8 mouse cellular contexts compared by ENCODE assay signal in genomic region chr9:65580401-65581256, GRCm38 (mm10). TPM values are rescaled to one million over a fixed set of nuclear protein-coding genes. Genes with fewer than 3 reads are reported as not detected.
DNase-seq lines count a peak whose midpoint lies in the region; ATAC-seq and TF ChIP-seq lines count a peak whose summit lies in the region.

No protein-coding gene starts in this region.

- no peaks in the 10 kb centered on the region for H3K27me3 ChIP-seq in embryonic facial prominence, embryonic 11.5 days (ENCODE audit: control insufficient read depth, insufficient read depth, low read length)
- H3K27me3 ChIP-seq in intestine, postnatal 0 days (replicated peaks; ENCODE audit: control insufficient read depth, insufficient read depth, low read length), result no peaks in the 10 kb centered on the region
- no peaks in the 10 kb centered on the region for H3K27me3 ChIP-seq in limb, embryonic 13.5 days
- H3K27me3 ChIP-seq in midbrain, embryonic 15.5 days (replicated peaks), result no peaks in the 10 kb centered on the region

- H3K36me3 ChIP-seq in embryonic facial prominence, embryonic 11.5 days (replicated peaks; ENCODE audit: control insufficient read depth, insufficient read depth, low read depth, low read length), result no peaks in the 10 kb centered on the region
- H3K36me3 ChIP-seq in intestine, postnatal 0 days (ENCODE audit: control insufficient read depth, insufficient read depth), result no peaks in the 10 kb centered on the region
- H3K36me3 ChIP-seq in limb, embryonic 13.5 days, result no peaks in the 10 kb centered on the region
- H3K36me3 ChIP-seq in midbrain, embryonic 15.5 days (replicated peaks), result no peaks in the 10 kb centered on the region

- H3K27ac ChIP-seq in embryonic facial prominence, embryonic 11.5 days (replicated peaks; ENCODE audit: low read depth, low read length), result peak overlapping the region; percentile 53; the same call in 1 of the 2 replicates
- H3K27ac ChIP-seq in intestine, postnatal 0 days (ENCODE audit: low read depth, low read length), result peak overlapping the region; percentile 78
- peak overlapping the region; percentile 79 for H3K27ac ChIP-seq in limb, embryonic 13.5 days
- H3K27ac ChIP-seq in midbrain, embryonic 15.5 days, result peak overlapping the region; percentile 65; the same call in 1 of the 2 replicates

- WGBS in embryonic facial prominence, embryonic 11.5 days, result 7% methylated on average over 22 of the region's 29 CpGs
- 6% methylated on average over 19 of the region's 29 CpGs for WGBS in intestine, postnatal 0 days
- 5% methylated on average over 24 of the region's 29 CpGs for WGBS in limb, embryonic 13.5 days
- 4% methylated on average over 23 of the region's 29 CpGs for WGBS in midbrain, embryonic 15.5 days

- H3K4me1 ChIP-seq in embryonic facial prominence, embryonic 11.5 days (ENCODE audit: control insufficient read depth, insufficient read depth, low read length), result no peaks in the 10 kb centered on the region
- peaks cover 14% of the 10 kb centered on the region for H3K4me1 ChIP-seq in intestine, postnatal 0 days (replicated peaks; ENCODE audit: control insufficient read depth, insufficient read depth, low read length)
- peaks cover 45% of the 10 kb centered on the region for H3K4me1 ChIP-seq in limb, embryonic 13.5 days
- peaks cover 19% of the 10 kb centered on the region for H3K4me1 ChIP-seq in midbrain, embryonic 15.5 days

- H3K9me3 ChIP-seq in embryonic facial prominence, embryonic 11.5 days (replicated peaks; ENCODE audit: control insufficient read depth, low read length), result no peaks in the 10 kb centered on the region
- H3K9me3 ChIP-seq in intestine, postnatal 0 days (ENCODE audit: control insufficient read depth), result no peaks in the 10 kb centered on the region
- no peaks in the 10 kb centered on the region for H3K9me3 ChIP-seq in limb, embryonic 13.5 days
- no peaks in the 10 kb centered on the region for H3K9me3 ChIP-seq in midbrain, embryonic 15.5 days

- H3K9ac ChIP-seq in embryonic facial prominence, embryonic 11.5 days (replicated peaks; ENCODE audit: low read length), result peak overlapping the region; percentile 28
- no peak overlapping the region for H3K9ac ChIP-seq in intestine, postnatal 0 days (ENCODE audit: low read depth, low read length)
- H3K9ac ChIP-seq in limb, embryonic 13.5 days, result peak overlapping the region; percentile 45; the same call in 1 of the 2 replicates
- peak overlapping the region; percentile 47 for H3K9ac ChIP-seq in midbrain, embryonic 15.5 days

- peak overlapping the region; percentile 47 for H3K4me2 ChIP-seq in embryonic facial prominence, embryonic 11.5 days (ENCODE audit: low read depth, low read length)
- peak overlapping the region; percentile 77 for H3K4me2 ChIP-seq in intestine, postnatal 0 days (replicated peaks; ENCODE audit: low read depth)
- H3K4me2 ChIP-seq in limb, embryonic 13.5 days (replicated peaks), result peak overlapping the region; percentile 78
- H3K4me2 ChIP-seq in midbrain, embryonic 15.5 days, result peak overlapping the region; percentile 90

- peak overlapping the region; percentile 29 for H3K4me3 ChIP-seq in embryonic facial prominence, embryonic 11.5 days (ENCODE audit: low read depth, low read length)
- peak overlapping the region; percentile 54 for H3K4me3 ChIP-seq in intestine, postnatal 0 days (ENCODE audit: low read depth, low read length)
- peak overlapping the region; percentile 65 for H3K4me3 ChIP-seq in limb, embryonic 13.5 days
- H3K4me3 ChIP-seq in midbrain, embryonic 15.5 days, result peak overlapping the region; percentile 58

- ATAC-seq in embryonic facial prominence, embryonic 11.5 days (replicated peaks; ENCODE audit: insufficient number of reproducible peaks, low FRiP score, low TSS enrichment, low read depth), result peak; percentile 81
- peak; percentile 55 for ATAC-seq in granulocyte monocyte progenitor cell, adult 5-6 weeks (replicated peaks; ENCODE audit: poor library complexity, severe bottlenecking)
- ATAC-seq in intestine, postnatal 0 days, result peak; percentile 50
- peak; percentile 15 for ATAC-seq in limb, embryonic 13.5 days (ENCODE audit: low FRiP score, low read depth)
- peak; percentile 77 for ATAC-seq in midbrain, embryonic 15.5 days (replicated peaks)

- peak; percentile 99 for TF ChIP-seq CTCF in intestine, postnatal 0 days (IDR thresholded peaks at IDR 0.05; ENCODE audit: low read depth)

- DNase-seq in 3134 (ENCODE audit: extremely low read depth, insufficient read length, low spot score), result peak; percentile 79
- peak; percentile 90 for DNase-seq in adrenal gland, postnatal 10 days
- DNase-seq in embryonic facial prominence, embryonic 11.5 days (ENCODE audit: low spot score), result peak; percentile 91
- peak; percentile 80 to 94 for DNase-seq in spleen, postnatal 10 days (ENCODE audit: low spot score in 2 of 2)

RNA-seq across cellular contexts. Expression of gene Plekho2, which starts 0.8 kb away (rescaled TPM):
- total RNA-seq in adrenal gland, postnatal 10 days (2021), result 10 to 100 TPM; 32.5 to 37.8 TPM
- 10.6 and 11.2 TPM in 2 replicates for polyA plus RNA-seq in embryonic facial prominence, embryonic 11.5 days (2014; fragmentation: Nextera tagmentation; extraction: Ambion mirVana)
- 15.4 and 20.2 TPM in 2 replicates for total RNA-seq in granulocyte monocyte progenitor cell, adult 5-6 weeks (2014; fragmentation: Nextera tagmentation)
- total RNA-seq in granulocyte monocyte progenitor cell, adult 5-6 weeks (2017), result 7.1 and 12.6 TPM in 2 replicates
- 6.6 and 6.7 TPM in 2 replicates for polyA plus RNA-seq in intestine, postnatal 0 days (2015; fragmentation: Nextera tagmentation; extraction: Ambion mirVana)
- polyA plus RNA-seq in limb, embryonic 13.5 days (2015; fragmentation: Nextera tagmentation; extraction: Ambion mirVana), result 13.9 and 16.2 TPM in 2 replicates
- 4.5 and 5.0 TPM in 2 replicates for polyA plus RNA-seq in midbrain, embryonic 15.5 days (2015; fragmentation: Nextera tagmentation; extraction: Ambion mirVana)

RNA-seq across cellular contexts. Expression of gene Pif1, which starts 6.3 kb away (rescaled TPM):
- total RNA-seq in adrenal gland, postnatal 10 days (2021), result 1 to 10 TPM; 2.0 to 3.3 TPM
- 9.7 and 10.4 TPM in 2 replicates for polyA plus RNA-seq in embryonic facial prominence, embryonic 11.5 days (2014; fragmentation: Nextera tagmentation; extraction: Ambion mirVana)
- 5.3 and 5.4 TPM in 2 replicates for total RNA-seq in granulocyte monocyte progenitor cell, adult 5-6 weeks (2014; fragmentation: Nextera tagmentation)
- total RNA-seq in granulocyte monocyte progenitor cell, adult 5-6 weeks (2017), result 8.7 and 13.2 TPM in 2 replicates
- 1.2 and 1.8 TPM in 2 replicates for polyA plus RNA-seq in intestine, postnatal 0 days (2015; fragmentation: Nextera tagmentation; extraction: Ambion mirVana)
- polyA plus RNA-seq in limb, embryonic 13.5 days (2015; fragmentation: Nextera tagmentation; extraction: Ambion mirVana), result 15.1 and 16.0 TPM in 2 replicates
- polyA plus RNA-seq in midbrain, embryonic 15.5 days (2015; fragmentation: Nextera tagmentation; extraction: Ambion mirVana), result 2.3 and 2.7 TPM in 2 replicates

RNA-seq across cellular contexts. Expression of gene Rbpms2, which starts 48.8 kb away (rescaled TPM):
- 10 to 100 TPM; 49.7 to 61.5 TPM for total RNA-seq in adrenal gland, postnatal 10 days (2021)
- polyA plus RNA-seq in embryonic facial prominence, embryonic 11.5 days (2014; fragmentation: Nextera tagmentation; extraction: Ambion mirVana), result 20.4 and 25.8 TPM in 2 replicates
- 7.5 TPM in 1 of 2 replicates, not detected in the other for total RNA-seq in granulocyte monocyte progenitor cell, adult 5-6 weeks (2014; fragmentation: Nextera tagmentation)
- total RNA-seq in granulocyte monocyte progenitor cell, adult 5-6 weeks (2017), result 0.67 TPM in 1 of 2 replicates, not detected in the other
- 21.4 and 22.1 TPM in 2 replicates for polyA plus RNA-seq in intestine, postnatal 0 days (2015; fragmentation: Nextera tagmentation; extraction: Ambion mirVana)
- polyA plus RNA-seq in limb, embryonic 13.5 days (2015; fragmentation: Nextera tagmentation; extraction: Ambion mirVana), result 15.3 and 16.1 TPM in 2 replicates
- 3.6 and 3.8 TPM in 2 replicates for polyA plus RNA-seq in midbrain, embryonic 15.5 days (2015; fragmentation: Nextera tagmentation; extraction: Ambion mirVana)

Comparison
In these comparisons a context has a peak if more than half of its experiments do, and no peak if none do; other contexts are left out.
1. Peak in every context shown above with its lines: DNase-seq, ATAC-seq, H3K4me3 ChIP-seq and H3K27ac ChIP-seq.
2. ATAC-seq: peak in every context shown above with its lines; median percentile 81 in embryonic facial prominence, embryonic 11.5 days; 77 in midbrain, embryonic 15.5 days; 55 in granulocyte monocyte progenitor cell, adult 5-6 weeks; 50 in intestine, postnatal 0 days; 15 in limb, embryonic 13.5 days.